Mouse (Mus musculus) erythroblast, embryonic 14.5 days (primary cell): ENCODE measurements around the gene Plxna4. TPM values are rescaled to one million over a fixed set of nuclear protein-coding genes. Genes with fewer than 3 reads are reported as not detected.

Experiments
- H3K27me3 ChIP-seq: 2 replicates; pipeline ENCODE4 v1.6.1; 2012; ENCODE audit warnings: inconsistent platforms; ENCODE audit not compliant: control insufficient read depth
- H3K36me3 ChIP-seq: 2 replicates; pipeline ENCODE4 v1.6.1; 2012; ENCODE audit warnings: mild to moderate bottlenecking, inconsistent platforms; ENCODE audit not compliant: control insufficient read depth
- H3K4me1 ChIP-seq: 2 replicates; pipeline ENCODE4 v1.6.1; 2012; ENCODE audit warnings: inconsistent platforms; ENCODE audit not compliant: control insufficient read depth
- H3K4me3 ChIP-seq: replicated peaks from 2 replicates; pipeline ENCODE3; 2012; ENCODE audit warnings: moderate library complexity, mild to moderate bottlenecking, inconsistent platforms
- H3K9me3 ChIP-seq: 2 replicates; pipeline ENCODE4 v1.6.1; 2012; ENCODE audit warnings: low read length, inconsistent platforms, mixed read lengths; ENCODE audit not compliant: control insufficient read depth
- GATA1 ChIP-seq: IDR thresholded peaks from 2 replicates; pipeline ENCODE4 v1.6.1; 2012; ENCODE audit warnings: low read length, inconsistent platforms, mixed read lengths
- TAL1 ChIP-seq: IDR thresholded peaks from 3 replicates; pipeline ENCODE4 v1.6.1; 2012; ENCODE audit warnings: low read length, inconsistent platforms, mixed read lengths
- polyA plus RNA-seq: library from polyadenylated mRNA; stranded (reverse); fragments of >175 nt; gene quantifications from 2 replicates; pipeline ENCODE4 v1.2.3, GENCODE M21; 2012

Plxna4 gene
- polyA plus RNA-seq, 1 experiment: 0.01 TPM

DNA sequence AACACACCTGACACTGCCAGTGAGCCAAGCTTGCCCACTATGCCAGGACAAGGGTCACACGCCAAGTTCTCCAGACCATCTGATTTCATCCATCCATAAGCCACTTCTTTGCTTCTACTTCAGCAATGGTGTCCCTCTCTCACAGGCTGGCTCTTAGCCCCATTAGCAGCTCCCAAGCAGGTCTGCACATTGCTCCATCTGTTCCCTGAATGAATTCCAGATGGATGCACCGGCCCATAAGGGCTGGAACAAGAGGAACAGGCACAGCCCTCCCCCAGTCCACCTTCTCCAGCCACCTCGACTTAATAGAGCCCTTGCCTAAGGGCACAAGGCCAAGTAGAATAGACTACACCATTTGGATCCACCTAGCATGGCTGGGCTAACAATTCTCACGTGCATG is 91.9 kb downstream of the Plxna4 start:
- Histone ChIP-seq H3K4me1 (no peaks in the 10 kb centered on the region), H3K4me3 (no peak overlapping the region), H3K36me3 (no peaks in the 10 kb centered on the region), H3K9me3 (no peaks in the 10 kb centered on the region), H3K27me3 (no peaks in the 10 kb centered on the region)
- TF ChIP-seq GATA1: no peak
- no peak for TF ChIP-seq TAL1

DNA sequence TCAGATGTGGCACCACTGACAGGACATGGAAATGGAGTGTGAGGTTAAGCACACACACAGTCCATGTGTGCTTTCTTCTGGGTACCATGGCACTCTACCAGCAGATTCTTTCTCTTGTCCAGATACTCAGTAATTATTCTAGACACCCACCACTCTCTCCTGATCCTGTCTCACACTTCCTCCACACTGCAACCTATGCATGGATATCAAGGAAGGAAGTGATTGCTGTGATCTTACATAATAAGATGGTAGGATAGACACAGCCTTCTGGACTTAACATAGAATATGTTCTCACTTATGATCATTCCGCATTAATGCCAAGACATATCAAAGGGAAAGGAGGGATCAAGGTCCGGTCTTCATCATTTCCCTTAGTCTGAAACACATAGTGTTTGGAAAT is 92.5 kb downstream of the Plxna4 start:
- H3K9me3 ChIP-seq: no peaks in the 10 kb centered on the region
- TF ChIP-seq TAL1 (no peak), GATA1 (no peak)
- no peaks in the 10 kb centered on the region for H3K4me1 ChIP-seq
- H3K36me3 ChIP-seq: no peaks in the 10 kb centered on the region
- H3K4me3 ChIP-seq: no peak overlapping the region
- H3K27me3 ChIP-seq: no peaks in the 10 kb centered on the region

DNA sequence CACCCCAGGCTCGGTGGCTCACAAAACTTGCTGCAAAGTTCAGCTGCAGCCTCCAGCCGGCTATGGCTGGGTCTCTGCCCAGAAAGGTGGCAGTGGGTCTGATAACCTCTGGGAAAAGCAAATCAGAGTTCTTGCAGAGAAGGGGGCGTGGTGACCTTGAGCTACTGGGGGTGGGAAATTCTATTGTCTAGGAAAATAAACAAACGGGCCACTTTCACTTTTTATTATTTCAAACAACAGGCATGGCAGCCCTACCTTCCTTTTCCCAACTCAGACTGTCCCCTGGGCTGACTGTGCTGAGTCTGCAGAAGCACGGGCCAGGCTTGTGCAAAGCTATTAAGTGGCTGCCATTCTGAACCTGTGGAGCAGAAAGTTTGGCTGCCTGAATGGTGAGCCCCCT is 94.4 kb downstream of the Plxna4 start:
- no peak for TF ChIP-seq GATA1
- no peak for TF ChIP-seq TAL1
- no peak overlapping the region for H3K4me3 ChIP-seq
- H3K36me3 ChIP-seq: no peaks in the 10 kb centered on the region
- H3K27me3 ChIP-seq: no peaks in the 10 kb centered on the region
- H3K9me3 ChIP-seq: no peaks in the 10 kb centered on the region
- no peaks in the 10 kb centered on the region for H3K4me1 ChIP-seq

DNA sequence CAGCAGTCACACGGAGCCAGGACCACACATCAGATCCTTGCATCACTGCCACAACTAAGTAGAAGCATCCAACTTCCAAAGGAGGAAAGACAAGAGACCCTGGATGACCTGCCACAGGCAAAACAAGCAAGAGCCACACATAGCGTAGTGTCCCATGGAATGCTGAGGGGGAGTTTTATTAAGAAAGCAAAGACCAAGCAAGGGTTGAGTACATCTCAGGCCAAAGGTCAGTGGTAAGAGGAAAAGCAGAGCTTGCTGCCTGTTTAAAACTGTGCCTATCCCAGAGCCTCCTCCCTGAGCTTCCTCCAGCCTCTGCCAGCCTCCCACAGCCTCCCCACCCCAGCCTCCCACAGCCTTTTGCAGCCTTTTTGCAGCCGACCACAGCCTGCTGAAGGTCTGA is 100.9 kb downstream of the Plxna4 start:
- Histone ChIP-seq H3K4me1 (no peaks in the 10 kb centered on the region), H3K9me3 (no peaks in the 10 kb centered on the region), H3K4me3 (no peak overlapping the region), H3K36me3 (no peaks in the 10 kb centered on the region), H3K27me3 (peaks cover 2% of the 10 kb centered on the region; the same call in 1 of the 2 replicates)
- no peak for TF ChIP-seq GATA1
- no peak for TF ChIP-seq TAL1

DNA sequence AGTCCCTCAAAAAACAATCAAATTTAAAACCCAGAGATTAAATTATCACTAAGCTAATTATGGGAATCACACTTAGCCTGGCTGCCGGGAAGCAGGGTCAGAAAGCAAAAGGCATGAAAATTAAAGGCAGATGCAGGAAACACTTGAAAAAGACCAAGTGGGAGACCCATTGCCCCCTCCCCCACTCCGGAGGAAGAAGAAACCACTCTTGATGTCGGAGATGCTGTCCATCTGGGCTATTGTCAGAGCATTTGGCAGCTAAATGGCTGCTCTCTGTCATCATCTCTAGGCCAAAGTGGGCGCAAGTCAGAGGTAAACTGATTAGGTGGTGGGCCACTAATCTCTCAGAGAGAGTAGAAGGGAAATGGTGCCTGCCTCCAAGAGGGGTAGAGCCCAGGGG is 105.5 kb downstream of the Plxna4 start:
- Histone ChIP-seq H3K4me1 (peaks cover 35% of the 10 kb centered on the region), H3K36me3 (no peaks in the 10 kb centered on the region)

DNA sequence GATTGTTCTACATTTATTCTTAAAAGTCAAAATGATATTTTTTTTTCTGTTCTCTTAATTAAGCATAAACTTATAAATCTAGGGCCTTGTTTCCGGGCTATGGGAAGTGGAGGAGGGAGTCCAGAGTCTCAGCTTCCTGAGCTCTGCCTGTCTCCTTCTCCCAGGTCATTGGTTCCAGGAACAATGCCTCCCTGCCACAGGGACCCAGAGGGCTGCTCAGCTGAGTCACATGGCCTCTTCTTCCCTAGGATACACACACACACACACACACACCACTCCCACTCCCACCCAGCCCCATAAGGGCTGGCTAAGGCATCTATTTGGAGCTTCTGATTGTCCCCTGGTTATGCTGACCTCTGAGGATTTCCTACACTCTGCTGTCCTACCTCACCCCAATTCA is 107.3 kb downstream of the Plxna4 start:
- Histone ChIP-seq H3K36me3 (no peaks in the 10 kb centered on the region), H3K4me3 (no peak overlapping the region), H3K9me3 (no peaks in the 10 kb centered on the region), H3K4me1 (peaks cover 39% of the 10 kb centered on the region), H3K27me3 (peaks cover 2% of the 10 kb centered on the region; the same call in 1 of the 2 replicates)
- no peak for TF ChIP-seq GATA1
- no peak for TF ChIP-seq TAL1

More for the DNA sequence above, 105.5 kb downstream of the Plxna4 start:
- H3K4me3 ChIP-seq: no peak overlapping the region
- H3K9me3 ChIP-seq: no peaks in the 10 kb centered on the region
- no peak for TF ChIP-seq GATA1
- TF ChIP-seq TAL1: no peak
- peaks cover 2% of the 10 kb centered on the region; the same call in 1 of the 2 replicates for H3K27me3 ChIP-seq

DNA sequence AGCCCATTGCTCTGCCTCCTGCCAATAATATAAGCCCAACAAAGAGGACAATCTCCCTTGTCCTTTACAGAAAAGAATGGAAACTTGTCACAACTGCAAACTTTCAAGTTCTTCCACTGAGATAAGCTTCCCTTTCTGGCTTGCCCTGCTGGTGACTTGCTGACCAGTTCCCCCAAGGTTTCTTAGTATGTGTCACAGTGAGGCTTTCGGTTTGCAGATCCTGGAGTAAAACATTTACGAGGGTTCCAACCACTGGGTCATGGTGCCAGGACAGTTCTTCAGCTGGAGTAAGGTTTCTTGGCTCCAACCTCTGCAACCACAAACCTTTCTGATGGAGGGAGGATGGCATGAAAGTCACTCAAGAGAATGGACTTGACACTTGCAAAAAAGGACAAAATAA is 108.2 kb downstream of the Plxna4 start:
- TF ChIP-seq TAL1: no peak
- no peak for TF ChIP-seq GATA1
- Histone ChIP-seq H3K4me3 (no peak overlapping the region), H3K36me3 (no peaks in the 10 kb centered on the region), H3K9me3 (no peaks in the 10 kb centered on the region), H3K4me1 (peaks cover 39% of the 10 kb centered on the region), H3K27me3 (peaks cover 2% of the 10 kb centered on the region; the same call in 1 of the 2 replicates)

DNA sequence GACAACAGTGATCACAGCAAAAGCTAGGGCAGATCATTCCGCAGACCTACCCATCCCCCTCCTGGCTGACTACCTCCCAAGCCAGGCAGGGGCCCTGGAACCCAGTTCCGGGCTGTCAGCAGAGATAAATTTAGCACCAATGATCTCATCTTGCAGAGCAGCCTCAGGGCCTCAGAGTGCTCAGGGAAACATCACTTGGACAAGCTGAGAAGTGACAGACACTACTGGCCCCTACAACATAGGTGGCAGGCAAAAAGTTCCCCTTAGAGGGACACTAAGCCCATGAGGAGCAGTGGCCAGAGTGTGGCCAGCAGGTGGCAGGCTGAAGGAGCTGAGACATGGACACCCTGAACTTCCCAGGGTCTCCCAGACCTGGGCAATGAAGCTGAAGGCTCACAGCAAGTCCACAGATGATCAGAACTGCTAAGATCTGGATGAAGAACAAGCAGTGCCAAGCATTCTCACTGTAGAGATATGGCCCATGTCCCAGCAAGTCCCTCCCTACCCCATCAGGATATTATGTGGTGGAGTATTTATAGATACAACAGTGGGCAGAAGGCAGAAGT is 108.7 kb downstream of the Plxna4 start:
- H3K4me1 ChIP-seq: peaks cover 39% of the 10 kb centered on the region
- no peaks in the 10 kb centered on the region for H3K9me3 ChIP-seq
- TF ChIP-seq GATA1 (no peak), TAL1 (no peak)
- peak overlapping the region; percentile 28 for H3K4me3 ChIP-seq
- H3K36me3 ChIP-seq: no peaks in the 10 kb centered on the region
- peaks cover 2% of the 10 kb centered on the region; the same call in 1 of the 2 replicates for H3K27me3 ChIP-seq

DNA sequence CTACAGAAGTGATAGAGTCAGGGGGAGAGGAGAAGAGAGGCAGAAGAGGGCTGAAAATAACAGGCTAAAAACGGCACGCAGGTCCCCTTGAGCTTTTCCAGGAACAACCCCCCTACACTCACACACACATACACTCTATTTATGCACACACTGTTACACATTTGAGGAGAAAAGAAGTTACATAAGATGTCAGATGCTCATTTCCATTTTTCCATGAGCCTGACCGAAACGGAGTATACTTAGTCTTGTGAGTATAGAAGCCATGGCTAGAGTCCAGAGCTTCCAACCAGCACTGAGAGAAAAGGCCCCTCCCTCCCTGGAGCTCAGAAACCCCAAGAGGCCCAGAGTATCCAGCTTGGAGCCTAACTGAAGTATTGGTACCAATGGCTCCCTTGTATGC is 112.0 kb downstream of the Plxna4 start:
- Histone ChIP-seq H3K27me3 (no peaks in the 10 kb centered on the region), H3K4me1 (peaks cover 37% of the 10 kb centered on the region), H3K4me3 (no peak overlapping the region), H3K9me3 (no peaks in the 10 kb centered on the region), H3K36me3 (no peaks in the 10 kb centered on the region)
- TF ChIP-seq TAL1 (no peak), GATA1 (no peak)

DNA sequence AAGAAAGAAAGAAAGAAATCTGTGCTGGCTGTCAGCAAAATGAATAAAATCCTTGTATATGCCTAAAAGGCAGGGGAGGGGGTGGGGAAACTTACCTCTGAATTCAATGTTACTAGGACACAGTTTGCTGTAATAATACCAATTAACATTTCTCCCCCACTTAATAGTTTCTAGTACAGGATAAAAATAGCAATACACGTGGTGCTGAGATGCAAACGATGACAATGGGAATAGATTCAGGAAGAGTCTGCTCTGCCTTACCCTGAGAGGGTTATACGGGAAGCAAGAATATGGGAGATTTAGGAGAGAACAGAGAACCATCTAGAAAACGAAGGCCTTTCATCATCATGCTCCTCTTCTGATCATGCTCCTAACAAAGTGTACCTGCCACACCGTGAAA is 115.9 kb downstream of the Plxna4 start:
- Histone ChIP-seq H3K9me3 (no peaks in the 10 kb centered on the region), H3K4me1 (peaks cover 2% of the 10 kb centered on the region; the same call in 1 of the 2 replicates), H3K36me3 (no peaks in the 10 kb centered on the region), H3K27me3 (no peaks in the 10 kb centered on the region), H3K4me3 (no peak overlapping the region)
- TF ChIP-seq GATA1 (no peak), TAL1 (no peak)
